Mouse (Mus musculus) midbrain, embryonic 16.5 days (tissue): ENCODE measurements at regions not wholly inside any gene's neighbourhood (a gene's known extent, or its start where the extent isn't known, plus 50 kb on each side); places are given as distances from the start of the nearest gene placed in this dataset.

Experiments
- ATAC-seq: fragments of 200-750 bp; cut with Nextera tagmentation; 2 replicates; pipeline ENCODE4 v1.8.0; 2017; ENCODE audit warnings: moderate TSS enrichment
- H3K27ac ChIP-seq: fragments of 300-500 bp; sonication (generic); 2 replicates; pipeline ENCODE4 v1.5.1; 2014; ENCODE audit warnings: mild to moderate bottlenecking, low read length, mixed read lengths
- H3K27me3 ChIP-seq: fragments of 300-500 bp; sonication (generic); 2 replicates; pipeline ENCODE4 v1.6.1; 2014; ENCODE audit warnings: low read depth, low read length, mixed read lengths; ENCODE audit not compliant: control insufficient read depth, insufficient read depth
- H3K36me3 ChIP-seq: fragments of 300-500 bp; sonication (generic); 2 replicates; pipeline ENCODE4 v1.6.1; 2014; ENCODE audit warnings: mild to moderate bottlenecking, low read length, moderate library complexity, mixed read lengths; ENCODE audit not compliant: control insufficient read depth, insufficient read depth
- H3K4me1 ChIP-seq: fragments of 300-500 bp; sonication (generic); 2 replicates; pipeline ENCODE4 v1.6.1; 2014; ENCODE audit warnings: mild to moderate bottlenecking, low read length, mixed read lengths; ENCODE audit not compliant: control insufficient read depth, insufficient read depth
- H3K4me2 ChIP-seq: fragments of 300-500 bp; sonication (generic); 2 replicates; pipeline ENCODE4 v1.6.1; 2014; ENCODE audit warnings: mild to moderate bottlenecking, low read length, mixed read lengths
- H3K4me3 ChIP-seq: fragments of 300-500 bp; sonication (generic); 2 replicates; pipeline ENCODE4 v1.5.1; 2014; ENCODE audit warnings: low read depth, mild to moderate bottlenecking, low read length, moderate library complexity, mixed read lengths
- H3K9ac ChIP-seq: fragments of 300-500 bp; sonication (generic); 2 replicates; pipeline ENCODE4 v1.6.1; 2014; ENCODE audit warnings: low read depth, low read length, mixed read lengths
- H3K9me3 ChIP-seq: fragments of 300-500 bp; sonication (generic); replicated peaks from 2 replicates; pipeline ENCODE4 v1.6.1; 2014; ENCODE audit warnings: mild to moderate bottlenecking, low read length, mixed read lengths; ENCODE audit not compliant: control insufficient read depth, poor library complexity, severe bottlenecking
- WGBS: fragments of 180-500 bp; shearing (Covaris S2); extraction: QIAGEN DNeasy Blood & Tissue Kit; methylation state at CpG from one replicate; pipeline ENCODE4 v1.1.7; 2014; 5-methylcytosine and 5-hydroxymethylcytosine counted together

DNA sequence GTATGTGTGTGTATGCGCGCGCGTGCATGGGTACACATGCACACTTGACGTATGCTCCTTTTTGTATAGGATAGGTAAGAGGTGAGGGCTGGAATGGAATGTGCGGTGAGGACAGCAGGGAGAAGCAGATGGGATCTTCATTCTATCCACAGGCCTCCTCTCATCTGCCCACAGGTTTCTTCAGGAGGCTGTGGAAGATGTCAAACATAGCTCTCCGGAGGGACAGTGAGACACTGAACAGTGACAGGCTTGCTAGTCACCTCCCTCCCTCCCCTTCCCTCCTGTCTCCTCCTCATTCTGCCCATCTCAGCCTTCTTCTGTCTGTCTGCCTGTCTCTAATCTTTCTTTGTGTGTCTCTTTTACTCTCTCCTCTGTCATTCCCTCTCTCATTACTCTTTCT is 124.6 kb downstream of the En1 start:
- Histone ChIP-seq H3K4me1 (no peaks in the 10 kb centered on the region), H3K27me3 (no peaks in the 10 kb centered on the region), H3K4me3 (no peak overlapping the region), H3K36me3 (no peaks in the 10 kb centered on the region), H3K9me3 (no peaks in the 10 kb centered on the region), H3K27ac (no peak overlapping the region), H3K4me2 (no peak overlapping the region), H3K9ac (no peak overlapping the region)
- no peak for ATAC-seq
- WGBS: 91% methylated on average over 7 of the region's 7 CpGs

- no peak overlapping the region for H3K27ac ChIP-seq
- no peak overlapping the region for H3K4me3 ChIP-seq
- no peak for ATAC-seq
- H3K9me3 ChIP-seq: no peaks in the 10 kb centered on the region
- no peak overlapping the region for H3K4me2 ChIP-seq
- H3K36me3 ChIP-seq: no peaks in the 10 kb centered on the region
- no peak overlapping the region for H3K9ac ChIP-seq
- no peaks in the 10 kb centered on the region for H3K27me3 ChIP-seq
- 60% methylated on average over 8 of the region's 8 CpGs for WGBS
- H3K4me1 ChIP-seq: no peaks in the 10 kb centered on the region
Observed at GRCm38 (mm10) chr1:120727427-120727826, 125.2 kb downstream of the En1 start.

GRCm38 (mm10) chr1:120732003-120732402 is 129.8 kb downstream of the En1 start:
- H3K4me2 ChIP-seq: no peak overlapping the region
- no peaks in the 10 kb centered on the region for H3K27me3 ChIP-seq
- no peak overlapping the region for H3K9ac ChIP-seq
- 56% methylated on average over 1 of the region's 1 CpGs for WGBS
- no peak overlapping the region for H3K27ac ChIP-seq
- no peaks in the 10 kb centered on the region for H3K9me3 ChIP-seq
- H3K4me3 ChIP-seq: no peak overlapping the region
- H3K36me3 ChIP-seq: no peaks in the 10 kb centered on the region
- no peaks in the 10 kb centered on the region for H3K4me1 ChIP-seq
- ATAC-seq: no peak

DNA sequence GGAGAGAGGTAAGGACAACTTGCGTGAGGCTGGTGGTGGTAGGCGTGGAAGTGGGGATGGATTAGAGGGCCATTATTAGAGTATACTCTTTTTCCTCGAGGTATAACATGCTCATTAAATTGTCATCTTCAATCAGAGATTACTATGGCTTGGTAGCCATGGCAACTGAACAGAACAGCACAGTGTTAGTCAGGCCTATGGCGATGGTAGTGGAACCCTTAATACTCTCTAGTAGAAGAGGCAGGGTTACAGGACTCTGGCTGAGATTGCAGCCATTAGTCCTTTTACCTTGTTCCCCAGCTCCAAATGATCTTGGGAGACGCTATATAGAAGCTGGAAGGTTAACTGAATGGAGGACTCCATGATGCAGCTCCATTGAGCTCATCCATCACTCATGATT is 131.5 kb downstream of the En1 start:
- Histone ChIP-seq H3K27ac (no peak overlapping the region), H3K9me3 (no peaks in the 10 kb centered on the region), H3K4me3 (no peak overlapping the region), H3K4me1 (no peaks in the 10 kb centered on the region), H3K27me3 (no peaks in the 10 kb centered on the region), H3K9ac (no peak overlapping the region), H3K36me3 (no peaks in the 10 kb centered on the region), H3K4me2 (no peak overlapping the region)
- WGBS: 66% methylated on average over 5 of the region's 5 CpGs
- ATAC-seq: peak; percentile 67

GRCm38 (mm10) chr1:120734846-120735245 is 132.6 kb downstream of the En1 start:
- H3K27me3 ChIP-seq: no peaks in the 10 kb centered on the region
- H3K9ac ChIP-seq: no peak overlapping the region
- no peak overlapping the region for H3K27ac ChIP-seq
- no peak overlapping the region for H3K4me2 ChIP-seq
- H3K4me3 ChIP-seq: no peak overlapping the region
- H3K4me1 ChIP-seq: no peaks in the 10 kb centered on the region
- no peak for ATAC-seq
- H3K36me3 ChIP-seq: no peaks in the 10 kb centered on the region
- no peaks in the 10 kb centered on the region for H3K9me3 ChIP-seq

DNA sequence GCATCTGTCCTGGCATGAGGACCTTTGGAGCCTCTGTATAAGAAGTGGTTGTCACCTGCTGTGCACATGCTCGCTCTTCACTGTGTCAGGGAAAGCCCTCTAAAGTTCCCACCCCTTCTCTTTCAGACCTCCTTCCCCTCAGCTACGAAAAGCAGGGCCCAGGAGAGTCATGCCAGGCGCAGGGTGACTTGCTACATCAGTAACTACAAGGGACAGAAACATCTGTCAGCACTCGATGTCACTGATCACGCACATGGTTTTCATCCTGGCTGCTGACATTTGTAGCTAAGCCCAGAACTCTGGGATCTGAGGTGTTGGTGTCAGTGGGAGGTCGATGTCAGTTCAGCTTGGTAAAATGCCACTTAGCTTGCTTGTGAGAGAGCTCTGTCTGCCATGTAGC is 137.3 kb downstream of the En1 start:
- no peaks in the 10 kb centered on the region for H3K9me3 ChIP-seq
- ATAC-seq: no peak
- 74% methylated on average over 6 of the region's 6 CpGs for WGBS

DNA sequence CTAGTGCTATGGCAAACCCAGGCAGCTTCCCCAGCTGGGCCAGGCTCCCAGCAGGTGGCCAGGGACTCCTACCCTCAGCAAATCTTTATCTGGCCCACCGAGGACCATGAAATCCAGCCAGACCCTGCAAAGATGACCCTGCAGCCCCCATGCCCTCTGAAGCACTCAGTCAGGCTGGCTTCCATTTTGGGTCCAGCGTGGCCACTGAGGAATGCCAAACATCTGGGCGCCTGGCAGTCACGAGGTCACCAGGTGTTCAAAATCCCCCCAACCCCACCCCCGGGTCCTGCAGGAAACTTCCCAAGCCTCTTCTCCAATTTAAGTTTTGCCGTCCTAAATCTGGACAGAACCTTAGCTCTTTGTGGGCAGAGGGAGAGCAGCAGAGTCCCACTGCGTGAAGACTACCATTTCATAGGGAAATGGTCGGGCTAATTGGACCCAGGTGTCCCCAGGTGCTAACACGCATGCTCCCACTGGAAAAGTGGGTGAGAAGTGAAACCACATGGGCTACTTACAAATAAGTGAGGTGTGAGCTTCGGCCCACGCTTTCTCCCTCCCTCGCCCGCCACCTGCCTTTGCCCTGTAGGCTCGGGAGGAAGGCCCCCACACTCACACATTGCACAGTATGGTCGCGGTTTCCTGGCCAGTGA is 139.0 kb downstream of the En1 start:
- H3K9ac ChIP-seq: no peak overlapping the region
- WGBS: 85% methylated on average over 16 of the region's 16 CpGs
- ATAC-seq: no peak

More for the DNA sequence above, 137.3 kb downstream of the En1 start:
- Histone ChIP-seq H3K27ac (no peak overlapping the region), H3K27me3 (no peaks in the 10 kb centered on the region), H3K4me2 (no peak overlapping the region), H3K4me3 (no peak overlapping the region), H3K9ac (no peak overlapping the region), H3K36me3 (no peaks in the 10 kb centered on the region), H3K4me1 (no peaks in the 10 kb centered on the region)

GRCm38 (mm10) chr1:120748963-120749362 is 146.7 kb downstream of the En1 start:
- H3K9ac ChIP-seq: no peak overlapping the region
- no peaks in the 10 kb centered on the region for H3K27me3 ChIP-seq
- H3K27ac ChIP-seq: no peak overlapping the region
- H3K36me3 ChIP-seq: no peaks in the 10 kb centered on the region
- H3K4me3 ChIP-seq: no peak overlapping the region
- no peaks in the 10 kb centered on the region for H3K9me3 ChIP-seq
- H3K4me2 ChIP-seq: no peak overlapping the region
- ATAC-seq: no peak
- WGBS: 89% methylated on average over 6 of the region's 6 CpGs
- no peaks in the 10 kb centered on the region for H3K4me1 ChIP-seq

More for the DNA sequence above, 139.0 kb downstream of the En1 start:
- H3K4me2 ChIP-seq: no peak overlapping the region
- no peak overlapping the region for H3K27ac ChIP-seq
- no peak overlapping the region for H3K4me3 ChIP-seq
- no peaks in the 10 kb centered on the region for H3K4me1 ChIP-seq
- no peaks in the 10 kb centered on the region for H3K9me3 ChIP-seq
- H3K36me3 ChIP-seq: no peaks in the 10 kb centered on the region
- H3K27me3 ChIP-seq: no peaks in the 10 kb centered on the region

DNA sequence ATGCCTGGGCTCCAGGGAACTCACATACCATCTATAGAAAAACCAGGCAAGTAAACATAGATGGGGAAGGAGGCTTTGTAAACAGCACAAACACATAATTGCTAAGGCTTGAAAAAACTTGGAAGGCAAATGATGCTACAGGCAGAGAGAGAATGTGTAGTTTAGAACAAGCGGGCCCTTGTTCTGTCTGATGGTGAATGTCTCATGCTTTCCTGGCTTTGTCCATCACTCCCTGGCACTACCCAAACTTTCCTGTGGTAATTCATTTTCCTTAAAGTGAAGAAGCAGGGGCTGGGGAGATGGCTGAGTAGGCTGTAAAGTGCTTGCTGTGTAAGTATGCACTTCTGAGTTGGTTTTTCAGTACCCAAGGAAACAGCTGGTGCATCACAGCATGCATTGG is 151.2 kb downstream of the En1 start:
- WGBS: 100% methylated on average over 1 of the region's 1 CpGs
- H3K9me3 ChIP-seq: no peaks in the 10 kb centered on the region
- H3K4me2 ChIP-seq: no peak overlapping the region
- no peak overlapping the region for H3K27ac ChIP-seq
- no peaks in the 10 kb centered on the region for H3K36me3 ChIP-seq
- no peaks in the 10 kb centered on the region for H3K27me3 ChIP-seq
- ATAC-seq: no peak
- no peak overlapping the region for H3K9ac ChIP-seq
- no peak overlapping the region for H3K4me3 ChIP-seq
- H3K4me1 ChIP-seq: no peaks in the 10 kb centered on the region
